Mouse (Mus musculus): ENCODE results near the gene Pglyrp2. TPM values are rescaled to one million over a fixed set of nuclear protein-coding genes. Genes with fewer than 3 reads are reported as not detected.

Pglyrp2 gene
- total RNA-seq, 1 experiment from 2014 or later: 7.1 TPM

- ATAC-seq (replicated peaks; ENCODE audit: insufficient number of reproducible peaks, low FRiP score, low TSS enrichment, poor library complexity, severe bottlenecking): no peak
Observed at GRCm38 (mm10) chr17:32365296-32365695, 58.7 kb downstream of the Pglyrp2 start.

GRCm38 (mm10) chr17:32364850-32365249, 59.1 kb downstream of the Pglyrp2 start:
- ATAC-seq (replicated peaks; ENCODE audit: insufficient number of reproducible peaks, low FRiP score, low TSS enrichment, poor library complexity, severe bottlenecking): no peak

GRCm38 (mm10) chr17:32364331-32364730, 59.6 kb downstream of the Pglyrp2 start:
- peak; percentile 85 for ATAC-seq (replicated peaks; ENCODE audit: insufficient number of reproducible peaks, low FRiP score, low TSS enrichment, poor library complexity, severe bottlenecking)

GRCm38 (mm10) chr17:32363821-32364301, 60.1 kb downstream of the Pglyrp2 start:
- no peak for ATAC-seq (replicated peaks; ENCODE audit: insufficient number of reproducible peaks, low FRiP score, low TSS enrichment, poor library complexity, severe bottlenecking)

GRCm38 (mm10) chr17:32362686-32363085, 61.3 kb downstream of the Pglyrp2 start:
- ATAC-seq (replicated peaks; ENCODE audit: insufficient number of reproducible peaks, low FRiP score, low TSS enrichment, poor library complexity, severe bottlenecking): no peak

Other genes with a start within 250 kb of the Pglyrp2 start
- 0.68 TPM in 1 of 3 replicates, not detected in the others for gene Ephx3, start 234.6 kb downstream of the Pglyrp2 start, total RNA-seq (2017)
- gene Brd4, start 139.4 kb downstream of the Pglyrp2 start, total RNA-seq (2017): 35.0 to 93.9 TPM (median 47.1 TPM) in 3 replicates
- 203 to 241 TPM (median 213 TPM) in 3 replicates for gene Akap8, start 102.9 kb downstream of the Pglyrp2 start, total RNA-seq (2017)
- 111 to 195 TPM (median 157 TPM) in 3 replicates for gene Akap8l, start 73.6 kb downstream of the Pglyrp2 start, total RNA-seq (2017)
- 3.1 to 11.8 TPM (median 6.5 TPM) in 3 replicates for gene Wiz, start 34.7 kb downstream of the Pglyrp2 start, total RNA-seq (2017)
- 48.3 to 120 TPM (median 73.9 TPM) in 3 replicates for gene Rasal3, start 20.6 kb downstream of the Pglyrp2 start, total RNA-seq (2017)
- gene Cyp4f39, start 28.6 kb upstream of the Pglyrp2 start, total RNA-seq (2017): not detected in 3 replicates
- 0.11 to 1.2 TPM (median 1.1 TPM) in 3 replicates for gene Cyp4f17, start 81.9 kb upstream of the Pglyrp2 start, total RNA-seq (2017)
- gene Cyp4f16, start 112.4 kb upstream of the Pglyrp2 start, total RNA-seq (2017): 94.6 to 125 TPM (median 116 TPM) in 3 replicates
- 0.11 to 0.57 TPM (median 0.19 TPM) in 3 replicates for gene Cyp4f37, start 197.1 kb upstream of the Pglyrp2 start, total RNA-seq (2017)
- gene Cyp4f40, start 234.7 kb upstream of the Pglyrp2 start, total RNA-seq (2017): not detected in 3 replicates

Measured in monocyte, adult 5-6 weeks (primary cell).